Comparison of ENCODE assay signal across 11 mouse cellular contexts in the genomic region with DNA sequence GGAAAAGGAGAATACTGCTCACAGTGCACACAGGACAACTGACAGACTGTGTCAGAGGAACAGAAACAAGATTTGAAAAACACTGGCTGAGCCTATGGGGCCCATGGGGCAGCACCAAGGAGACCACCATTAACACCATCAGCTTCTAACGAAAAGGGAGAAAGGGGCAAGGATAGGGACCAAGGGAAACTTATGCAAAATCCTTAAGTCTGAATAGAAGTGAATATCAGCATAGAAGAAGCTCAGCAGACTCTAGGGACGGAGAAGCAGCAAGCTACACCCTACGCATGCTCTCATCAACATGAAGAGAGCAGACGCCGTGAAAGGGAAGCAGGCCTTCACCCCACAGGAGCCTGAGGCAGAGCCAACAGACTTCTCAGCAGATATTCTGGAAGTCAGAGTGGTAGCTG.
DNase-seq lines count a peak whose midpoint lies in the region; TF ChIP-seq lines count a peak whose summit lies in the region.
"Had no signal": no experiment of that assay in that cellular context is flagged by ENCODE, and none has a peak within 500 bp of the region (broad histone marks: within the 10 kb centered on the region; RNA-seq: fewer than 3 reads in every experiment).

No protein-coding gene starts in this region.

- no peak for TF ChIP-seq CTCF in layer of hippocampus, adult 2 months (conservative IDR thresholded peaks at IDR 0.05)

- H3K27ac ChIP-seq in layer of hippocampus, adult 2 months: peak overlapping the region; percentile 25; the same call in 1 of the 2 replicates
- peak overlapping the region; percentile 44 for H3K27ac ChIP-seq in embryonic facial prominence, embryonic 10.5 days (replicated peaks)
- H3K27ac ChIP-seq: neural tube, embryonic 15.5 days had no signal

- 89% methylated on average over 5 of the region's 5 CpGs for WGBS in embryonic facial prominence, embryonic 10.5 days

- DNase-seq in layer of hippocampus, adult 2 months (ENCODE audit: low spot score in 2 of 2): no peak
- DNase-seq in layer of hippocampus, postnatal 36 days: no peak
- peak; percentile 13 for DNase-seq in A20 (ENCODE audit: low read depth, low spot score)
- DNase-seq in brain, adult 2 months (ENCODE audit: low read depth, low spot score): peak; percentile 92
- no peak for DNase-seq in embryonic facial prominence, embryonic 10.5 days (ENCODE audit: low spot score)
- no peak for DNase-seq in right cerebral cortex, postnatal 14 days
- DNase-seq in kidney, adult 8-10 months: no peak
- no peak for DNase-seq in kidney, adult 18-20 months
- DNase-seq: lung, adult 2 months; right cerebral cortex, adult 18-20 months had no signal

- H3K4me3 ChIP-seq in layer of hippocampus, adult 2 months: no peak overlapping the region
- no peak overlapping the region for H3K4me3 ChIP-seq in embryonic facial prominence, embryonic 10.5 days
- H3K4me3 ChIP-seq: neural tube, embryonic 15.5 days had no signal

- no peaks in the 10 kb centered on the region for H3K27me3 ChIP-seq in embryonic facial prominence, embryonic 10.5 days (replicated peaks; ENCODE audit: low read depth, poor library complexity, severe bottlenecking)
- H3K27me3 ChIP-seq: neural tube, embryonic 15.5 days had no signal

- peaks cover 26% of the 10 kb centered on the region for H3K4me1 ChIP-seq in embryonic facial prominence, embryonic 10.5 days

- peaks cover 27% of the 10 kb centered on the region for H3K36me3 ChIP-seq in embryonic facial prominence, embryonic 10.5 days (replicated peaks)
- H3K36me3 ChIP-seq: neural tube, embryonic 15.5 days had no signal

- H3K9me3 ChIP-seq in embryonic facial prominence, embryonic 10.5 days: no peaks in the 10 kb centered on the region
- H3K9me3 ChIP-seq: neural tube, embryonic 15.5 days had no signal

Comparison
In these comparisons a context has a peak if more than half of its experiments do, and no peak if none do; other contexts are left out.
1. DNase-seq: peak in A20 (single experiment) and brain, adult 2 months (single experiment); none in layer of hippocampus, adult 2 months (0 of 2), layer of hippocampus, postnatal 36 days (0 of 2), embryonic facial prominence, embryonic 10.5 days (single experiment), right cerebral cortex, postnatal 14 days (single experiment), kidney, adult 8-10 months (0 of 2) and kidney, adult 18-20 months (single experiment).